Mouse (Mus musculus) myocyte (in vitro differentiated cells): ENCODE measurements around the gene Olfr596. TPM values are rescaled to one million over a fixed set of nuclear protein-coding genes. Genes with fewer than 3 reads are reported as not detected.
"Not testable (repeated sequence)": the region's sequence is repeated elsewhere in the genome, so short reads cannot be mapped to it uniquely, and the experiment has no call there.

Source experiments
- H3K27me3 ChIP-seq: one replicate; pipeline ENCODE4 v1.6.1; 2011; ENCODE audit not compliant: control insufficient read depth, insufficient read depth, insufficient read length
- H3K36me3 ChIP-seq: one replicate; pipeline ENCODE4 v1.6.1; 2011; ENCODE audit not compliant: control insufficient read depth, insufficient read depth
- H3K4me2 ChIP-seq: one replicate; pipeline ENCODE4 v1.6.1; 2011; ENCODE audit warnings: low read depth, control low read depth
- H3K4me3 ChIP-seq: one replicate; pipeline ENCODE4 v1.5.1; 2011; ENCODE audit warnings: mild to moderate bottlenecking, control low read depth, moderate library complexity
- H3K79me2 ChIP-seq: one replicate; pipeline ENCODE4 v1.6.1; 2011; ENCODE audit not compliant: control insufficient read depth, insufficient read depth
- H3ac ChIP-seq: one replicate; pipeline ENCODE4 v1.6.1; 2011; ENCODE audit not compliant: control insufficient read depth, insufficient read length
- CEBPB ChIP-seq: IDR thresholded peaks from 2 replicates; pipeline ENCODE4 v1.6.1; 2011; ENCODE audit warnings: mild to moderate bottlenecking, moderate library complexity; ENCODE audit not compliant: poor library complexity, insufficient read depth, severe bottlenecking
- E2F4 ChIP-seq: IDR thresholded peaks from one replicate; pipeline ENCODE4 v1.6.1; 2011; ENCODE audit warnings: mild to moderate bottlenecking, control low read depth, moderate library complexity; ENCODE audit not compliant: insufficient read depth
- MAX ChIP-seq: IDR thresholded peaks from one replicate; pipeline ENCODE4 v1.6.1; 2011; ENCODE audit warnings: low read depth, mild to moderate bottlenecking, control low read depth
- MYOD1 ChIP-seq, 3 experiments: IDR thresholded peaks; one replicate each; pipeline ENCODE4 v1.6.1; 2011; ENCODE audit warnings: control low read depth in 2 of 3, low read depth in 2 of 3, mild to moderate bottlenecking in 2 of 3, moderate library complexity in 1 of 3; ENCODE audit not compliant: insufficient read length in 2 of 3, control insufficient read depth in 1 of 3
- MYOG ChIP-seq, 3 experiments: IDR thresholded peaks; one replicate each; pipeline ENCODE4 v1.6.1; 2011; ENCODE audit warnings: control low read depth in 2 of 3, low read depth in 2 of 3, mild to moderate bottlenecking in 2 of 3; ENCODE audit not compliant: insufficient read length in 2 of 3, control insufficient read depth in 1 of 3, insufficient read depth in 1 of 3
- POLR2A ChIP-seq: IDR thresholded peaks from one replicate; pipeline ENCODE4 v1.6.1; 2011; ENCODE audit warnings: low read depth, mild to moderate bottlenecking, control low read depth, moderate library complexity; ENCODE audit not compliant: insufficient read length
- POLR2AphosphoS2 ChIP-seq: IDR thresholded peaks from one replicate; pipeline ENCODE4 v1.6.1; 2011; ENCODE audit warnings: low read depth, control low read depth; ENCODE audit not compliant: insufficient read length
- REST ChIP-seq: IDR thresholded peaks from one replicate; pipeline ENCODE4 v1.6.1; 2011; ENCODE audit warnings: mild to moderate bottlenecking, control low read depth, moderate library complexity; ENCODE audit not compliant: insufficient read depth, insufficient read length
- SRF ChIP-seq: IDR thresholded peaks from one replicate; pipeline ENCODE4 v1.6.1; 2011; ENCODE audit warnings: low read depth; ENCODE audit not compliant: control insufficient read depth, insufficient read length
- TCF12 ChIP-seq: IDR thresholded peaks from one replicate; pipeline ENCODE4 v1.6.1; 2011; ENCODE audit warnings: mild to moderate bottlenecking, control low read depth; ENCODE audit not compliant: poor library complexity, insufficient read depth, severe bottlenecking
- TCF3 ChIP-seq: IDR thresholded peaks from one replicate; pipeline ENCODE4 v1.6.1; 2011; ENCODE audit warnings: low read depth, control low read depth; ENCODE audit not compliant: insufficient read length
- USF1 ChIP-seq: IDR thresholded peaks from one replicate; pipeline ENCODE4 v1.6.1; 2011; ENCODE audit warnings: low read depth, mild to moderate bottlenecking, control low read depth, moderate library complexity
- polyA plus RNA-seq: library from polyadenylated mRNA; unstranded; fragments of >200 nt; fragmentation: generic; extraction: Trizol; gene quantifications from one replicate; pipeline ENCODE4 v1.2.1, GENCODE M21; 2012; ENCODE audit warnings: missing spikeins

The Olfr596 gene
- polyA plus RNA-seq = not detected

DNA sequence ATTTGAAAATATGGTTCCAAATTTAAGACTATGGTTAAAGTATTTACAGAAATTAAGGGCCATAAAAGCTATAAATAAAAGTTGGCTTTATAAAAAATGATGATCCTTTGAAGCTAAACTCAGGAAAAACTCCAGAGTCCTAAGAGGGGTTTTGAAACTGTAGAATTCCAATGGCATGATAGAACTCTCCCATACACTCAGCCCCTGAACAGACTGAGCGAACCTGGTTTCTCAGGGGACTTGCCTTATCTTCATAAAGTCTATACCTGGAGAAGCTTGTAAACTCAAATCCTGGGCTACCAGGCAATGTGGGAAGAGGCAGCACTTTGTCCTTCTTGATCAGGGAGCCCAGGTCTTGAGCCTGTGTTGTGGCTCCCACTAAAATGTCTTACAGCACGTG, at the start of gene Olfr596:
Gene Olfr596, plus strand, starts transcription at position 301 of the 400 bp plus-strand sequence.
- H3K4me2 ChIP-seq, H3K79me2 ChIP-seq, H3ac ChIP-seq, H3K36me3 ChIP-seq, H3K4me3 ChIP-seq, H3K27me3 ChIP-seq: not testable (repeated sequence)

DNA sequence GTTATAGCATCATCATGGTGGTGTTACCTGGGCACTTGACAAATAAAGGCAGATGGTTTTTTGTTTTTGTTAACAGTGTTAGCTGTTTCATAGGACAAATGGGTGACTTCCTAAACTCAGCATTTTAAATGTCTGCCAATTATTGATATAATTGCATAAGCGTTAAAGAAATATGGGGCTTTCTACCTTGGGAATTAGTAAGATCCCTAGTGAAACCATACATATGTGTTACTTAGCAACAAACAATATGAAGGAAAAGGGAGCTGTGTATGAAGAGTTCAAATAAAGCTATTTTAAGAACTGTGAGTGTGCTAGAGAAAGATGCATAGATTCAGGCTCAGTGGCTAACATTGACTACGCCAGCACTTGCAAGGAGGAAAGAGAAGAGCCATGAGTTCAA, 10.6 kb downstream of the Olfr596 start, which contains the start of gene Olfr597:
Gene Olfr597, plus strand, starts transcription at position 301 of the 400 bp plus-strand sequence.
- not testable (repeated sequence) for H3K4me2 ChIP-seq, H3K27me3 ChIP-seq, H3ac ChIP-seq

DNA sequence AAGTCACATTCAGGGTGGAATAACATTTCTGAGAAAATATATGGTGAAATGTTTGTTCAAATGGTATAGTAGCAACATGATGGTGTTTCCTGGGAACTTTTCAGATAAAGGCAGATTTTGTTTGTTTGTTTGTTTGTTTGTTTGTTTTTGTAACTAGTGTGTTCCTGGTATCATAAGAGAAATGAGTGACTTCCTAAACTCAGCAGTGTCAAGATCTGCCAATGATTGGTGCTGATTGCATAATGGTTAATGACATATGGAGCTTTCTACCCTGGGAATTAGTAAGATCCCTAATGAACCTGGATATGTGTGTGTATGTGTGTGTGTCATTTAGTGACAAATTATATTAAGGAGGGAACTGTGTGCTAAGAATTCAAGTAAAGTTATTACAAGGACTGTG, 17.8 kb downstream of the Olfr596 start, which contains the start of gene Olfr598:
Gene Olfr598, plus strand, starts transcription at position 301 of the 400 bp plus-strand sequence.
- Histone ChIP-seq H3K4me3 (no peak within 1 kb of the TSS), H3ac (no peak within 1 kb of the TSS), H3K36me3 (no peaks in the 10 kb centered on the region), H3K79me2 (no peaks in the 10 kb centered on the region), H3K4me2 (no peak within 1 kb of the TSS), H3K27me3 (no peaks in the 10 kb centered on the region)
- TF ChIP-seq CEBPB (no peak), MYOG (IDR thresholded peaks at IDR 0.05; ENCODE audit: control insufficient read depth in 1 of 3, insufficient read depth in 1 of 3, insufficient read length in 2 of 3, low read depth in 2 of 3) (no peak), POLR2AphosphoS2 (no peak), MAX (no peak), REST (no peak), TCF3 (no peak), USF1 (no peak), SRF (no peak), TCF12 (no peak), MYOD1 (IDR thresholded peaks at IDR 0.05; ENCODE audit: control insufficient read depth in 1 of 3, insufficient read length in 2 of 3, low read depth in 2 of 3) (no peak), POLR2A (no peak)

More for the DNA sequence above, 10.6 kb downstream of the Olfr596 start, which contains the start of gene Olfr597:
- H3K36me3 ChIP-seq, H3K4me3 ChIP-seq, H3K79me2 ChIP-seq: not testable (repeated sequence)

DNA sequence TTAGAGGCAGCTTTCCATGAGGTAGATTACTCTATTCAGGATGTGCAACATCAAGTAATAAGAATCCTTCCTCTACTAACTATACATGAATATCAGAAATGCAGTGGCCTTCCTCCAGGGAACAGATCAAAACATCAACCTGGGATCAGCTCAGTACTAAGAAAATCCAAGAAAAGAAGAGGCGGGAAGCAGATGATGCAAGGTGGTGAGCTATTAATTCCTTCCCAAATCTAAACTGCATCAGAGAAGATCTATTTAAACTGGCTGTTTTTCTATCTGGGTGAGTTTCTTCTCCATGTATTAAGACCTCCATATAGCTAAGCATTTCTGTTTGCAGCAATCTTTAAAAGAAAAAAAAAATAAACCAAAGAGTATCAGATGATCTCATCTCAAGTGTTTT, 30.2 kb downstream of the Olfr596 start, which contains the start of gene Olfr599:
Gene Olfr599, plus strand, starts transcription at position 301 of the 400 bp plus-strand sequence.
- H3K36me3 ChIP-seq = no peaks in the 10 kb centered on the region
- H3K79me2 ChIP-seq = no peaks in the 10 kb centered on the region
- H3ac ChIP-seq = no peak within 1 kb of the TSS
- no peak within 1 kb of the TSS for H3K4me2 ChIP-seq
- no peaks in the 10 kb centered on the region for H3K27me3 ChIP-seq
- H3K4me3 ChIP-seq = no peak within 1 kb of the TSS
- no peak for TF ChIP-seq REST
- TF ChIP-seq E2F4 = no peak
- TF ChIP-seq MAX = no peak
- TF ChIP-seq MYOG (IDR thresholded peaks at IDR 0.05; ENCODE audit: control insufficient read depth in 1 of 3, insufficient read depth in 1 of 3, insufficient read length in 2 of 3, low read depth in 2 of 3) = no peak
- TF ChIP-seq POLR2AphosphoS2 = no peak
- TF ChIP-seq TCF12 = no peak
- TF ChIP-seq POLR2A = no peak
- no peak for TF ChIP-seq MYOD1 (IDR thresholded peaks at IDR 0.05; ENCODE audit: control insufficient read depth in 1 of 3, insufficient read length in 2 of 3, low read depth in 2 of 3)

DNA sequence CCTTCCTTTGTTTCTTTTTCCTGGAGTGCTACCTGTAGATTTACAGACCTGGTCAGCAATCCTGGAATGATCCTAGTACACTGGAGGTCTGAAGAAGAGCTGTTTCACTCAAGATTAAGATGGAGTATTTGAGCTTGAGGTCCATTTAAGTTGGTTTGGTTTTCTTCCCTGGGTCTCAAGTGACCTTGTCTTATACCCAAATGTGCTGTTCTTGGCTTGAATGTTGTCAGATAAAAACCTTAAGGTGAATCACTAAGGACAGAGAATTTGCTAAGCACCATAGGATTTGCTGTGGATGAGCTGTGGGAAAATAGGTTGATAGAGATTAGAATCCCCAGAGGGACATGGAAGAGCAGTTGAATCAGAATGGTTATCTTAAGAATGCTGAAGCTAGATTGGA, 44.1 kb downstream of the Olfr596 start, which contains the start of gene Olfr600:
Gene Olfr600, minus strand, starts transcription at position 101 of the 400 bp plus-strand sequence.
- H3K27me3 ChIP-seq = no peaks in the 10 kb centered on the region
- H3K79me2 ChIP-seq = no peaks in the 10 kb centered on the region
- TF ChIP-seq TCF12 = no peak
- TF ChIP-seq MYOD1 (IDR thresholded peaks at IDR 0.05; ENCODE audit: control insufficient read depth in 1 of 3, insufficient read length in 2 of 3, low read depth in 2 of 3) = no peak
- no peak for TF ChIP-seq TCF3
- TF ChIP-seq CEBPB = no peak
- no peak for TF ChIP-seq POLR2A
- TF ChIP-seq USF1 = no peak
- no peak for TF ChIP-seq REST
- TF ChIP-seq POLR2AphosphoS2 = no peak

More for the DNA sequence above, 44.1 kb downstream of the Olfr596 start, which contains the start of gene Olfr600:
- Histone ChIP-seq H3K4me3 (no peak within 1 kb of the TSS), H3ac (no peak within 1 kb of the TSS), H3K4me2 (no peak within 1 kb of the TSS), H3K36me3 (no peaks in the 10 kb centered on the region)

Other genes with a start within 250 kb of the Olfr596 start
- not detected for gene Olfr584, start 223.8 kb upstream of the Olfr596 start, polyA plus RNA-seq
- not detected for gene Olfr585, start 207.9 kb upstream of the Olfr596 start, polyA plus RNA-seq
- not detected for gene Olfr586, start 180.0 kb upstream of the Olfr596 start, polyA plus RNA-seq
- not detected for gene Olfr588-ps1, start 164.8 kb upstream of the Olfr596 start, polyA plus RNA-seq
- gene Olfr589, start 149.3 kb upstream of the Olfr596 start, polyA plus RNA-seq = not detected
- gene Olfr591, start 127.3 kb upstream of the Olfr596 start, polyA plus RNA-seq = not detected
- gene Olfr592, start 120.8 kb upstream of the Olfr596 start, polyA plus RNA-seq = not detected
- gene Olfr593, start 93.8 kb upstream of the Olfr596 start, polyA plus RNA-seq = not detected
- not detected for gene Olfr594, start 88.7 kb upstream of the Olfr596 start, polyA plus RNA-seq
- gene Usp17ld, start 53.1 kb upstream of the Olfr596 start, polyA plus RNA-seq = 0.05 TPM
- gene Olfr597, start 10.7 kb downstream of the Olfr596 start, polyA plus RNA-seq = not detected
- not detected for gene Olfr598, start 17.9 kb downstream of the Olfr596 start, polyA plus RNA-seq
- not detected for gene Olfr599, start 30.3 kb downstream of the Olfr596 start, polyA plus RNA-seq
- gene Olfr600, start 44.0 kb downstream of the Olfr596 start, polyA plus RNA-seq = not detected
- not detected for gene Olfr601, start 57.0 kb downstream of the Olfr596 start, polyA plus RNA-seq
- not detected for gene Olfr603, start 80.5 kb downstream of the Olfr596 start, polyA plus RNA-seq
- gene Usp17lc, start 109.4 kb downstream of the Olfr596 start, polyA plus RNA-seq = not detected
- not detected for gene Olfr605, start 139.8 kb downstream of the Olfr596 start, polyA plus RNA-seq
- not detected for gene Olfr606, start 143.4 kb downstream of the Olfr596 start, polyA plus RNA-seq
- not detected for gene Olfr607, start 158.5 kb downstream of the Olfr596 start, polyA plus RNA-seq
- gene Olfr608, start 164.2 kb downstream of the Olfr596 start, polyA plus RNA-seq = not detected
- gene Olfr609, start 192.4 kb downstream of the Olfr596 start, polyA plus RNA-seq = not detected
- gene Olfr610, start 206.5 kb downstream of the Olfr596 start, polyA plus RNA-seq = not detected
- gene Olfr611, start 215.2 kb downstream of the Olfr596 start, polyA plus RNA-seq = not detected
- gene Olfr612, start 237.1 kb downstream of the Olfr596 start, polyA plus RNA-seq = not detected
- gene Olfr613, start 242.4 kb downstream of the Olfr596 start, polyA plus RNA-seq = not detected